Mouse (Mus musculus) gastrocnemius, postnatal 4 days (tissue): ENCODE measurements around the gene Cdc73. TPM values are rescaled to one million over a fixed set of nuclear protein-coding genes. Genes with fewer than 3 reads are reported as not detected.
A peak's percentile ranks its signal among the peaks of the same experiment; 100 is the strongest.
"Not testable (repeated sequence)": the region's sequence is repeated elsewhere in the genome, so short reads cannot be mapped to it uniquely, and the experiment has no call there.

Source experiments
- DNase-seq, 2 experiments: peaks; one replicate each; pipeline ENCODE4 v3.0.0; 2021 to 2022; ENCODE audit warnings: low spot score in 2 of 2, mixed read lengths in 2 of 2
- long read RNA-seq, 2 experiments: library from polyadenylated mRNA; stranded (forward); transcript quantifications; one replicate each; pipeline ENCODE4 v2.0.0; 2021
- total RNA-seq, 2 experiments: library from RNA; stranded (reverse); gene quantifications; 2 replicates each; pipeline ENCODE4 v1.2.3; 2021

Cdc73 gene
- 10 to 100 TPM; 62.8 to 65.1 TPM for total RNA-seq
- long read RNA-seq, experiment 1, full-length matches to known transcripts = 27 of 36 reads
- long read RNA-seq, experiment 1, partial matches to known transcripts = 2 of 36 reads
- long read RNA-seq, experiment 1, other reads (novel, unspliced or antisense) = 7 of 36 reads
- long read RNA-seq, experiment 2, full-length matches to known transcripts = 25 of 34 reads
- long read RNA-seq, experiment 2, partial matches to known transcripts = 1 of 34 reads
- long read RNA-seq, experiment 2, other reads (novel, unspliced or antisense) = 8 of 34 reads

DNA sequence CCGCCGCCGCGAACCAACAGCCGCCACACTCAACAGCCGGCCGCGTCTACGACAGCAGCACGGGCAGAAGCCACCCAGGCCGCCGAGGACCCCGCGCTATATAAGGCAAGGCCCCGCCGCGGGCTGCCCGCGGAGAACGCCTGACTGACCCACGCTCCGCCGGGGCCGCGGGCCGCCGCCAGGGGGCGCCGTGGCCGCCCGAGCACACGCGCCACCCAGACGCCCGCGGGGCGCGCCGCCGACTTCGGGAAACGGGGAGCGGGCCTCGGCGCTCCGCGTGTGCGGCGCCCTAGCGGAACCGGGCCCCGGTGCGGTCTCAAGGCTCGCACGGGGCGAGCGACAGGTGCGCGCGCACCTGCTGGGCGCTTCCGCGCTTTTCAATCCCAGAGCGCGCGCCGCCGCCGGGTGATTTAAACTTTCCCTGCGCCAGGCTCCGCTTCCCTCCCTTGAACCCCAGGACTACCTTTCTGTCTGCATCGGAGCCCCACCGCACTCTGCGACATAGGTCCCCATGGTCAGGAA lies at the start of gene Cdc73:
Gene Cdc73, minus strand, starts transcription at position 153 of the 522 bp plus-strand sequence.
- DNase-seq = peak; percentile 88 to 90

DNA sequence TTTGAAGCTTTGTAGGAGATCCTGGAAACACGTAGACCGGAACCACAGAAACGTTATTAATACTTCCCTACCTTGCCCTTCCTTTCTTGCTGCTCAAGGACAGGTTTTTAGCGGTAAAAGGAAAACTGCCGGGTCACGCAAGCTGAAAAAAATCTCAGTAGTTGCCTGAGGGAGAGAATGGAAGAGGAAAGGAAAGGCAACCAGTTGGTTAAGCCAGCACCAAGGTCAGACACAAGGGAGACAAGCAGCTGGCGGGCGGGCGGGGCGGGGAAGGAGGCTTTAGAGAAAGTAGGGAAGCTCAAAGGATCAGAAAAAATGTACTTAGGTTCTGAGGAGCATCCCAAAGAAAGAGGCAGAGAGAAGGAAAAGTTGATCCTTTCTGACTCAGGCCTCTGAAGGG lies 43.2 kb upstream of the Cdc73 start:
- no peak for DNase-seq

DNA sequence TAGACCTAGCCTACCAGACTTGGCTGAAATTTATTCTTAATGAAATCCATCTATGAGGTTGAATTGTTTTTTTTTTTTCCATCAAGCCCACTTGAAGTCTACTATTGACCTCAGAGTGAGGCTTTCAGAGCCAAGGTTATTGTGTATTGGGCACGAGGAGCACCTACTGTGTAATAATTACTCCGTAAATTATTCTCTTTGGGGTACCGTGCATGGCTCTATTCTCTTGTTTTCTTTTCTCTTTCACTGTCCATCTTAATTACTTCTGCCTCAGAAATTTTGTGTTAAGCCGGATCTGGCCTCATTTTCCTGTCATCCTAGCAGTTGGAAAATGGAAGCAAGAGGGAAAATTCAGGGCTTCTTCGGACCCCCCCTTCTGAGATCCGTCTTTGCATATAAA lies 39.5 kb upstream of the Cdc73 start:
- DNase-seq = no peak

DNA sequence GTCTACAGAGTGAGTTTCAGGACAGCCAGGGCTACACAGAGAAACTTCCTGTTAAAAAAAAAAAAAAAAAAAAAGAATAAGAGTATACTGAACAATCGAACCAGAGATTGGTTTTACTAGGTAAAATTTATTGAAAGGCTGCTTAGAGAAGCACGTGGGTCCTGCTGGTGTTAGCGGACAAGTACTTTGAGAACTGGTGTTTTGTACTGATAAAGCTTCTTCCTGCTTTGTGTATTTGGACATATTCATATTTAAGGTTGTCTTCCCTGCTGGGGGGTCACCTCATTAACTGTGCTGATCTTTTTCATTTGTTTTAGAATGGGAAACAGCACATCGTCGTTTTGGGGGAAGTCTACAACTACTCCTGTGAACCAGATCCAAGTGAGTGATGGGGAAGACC lies 38.6 kb upstream of the Cdc73 start:
- DNase-seq = no peak

DNA sequence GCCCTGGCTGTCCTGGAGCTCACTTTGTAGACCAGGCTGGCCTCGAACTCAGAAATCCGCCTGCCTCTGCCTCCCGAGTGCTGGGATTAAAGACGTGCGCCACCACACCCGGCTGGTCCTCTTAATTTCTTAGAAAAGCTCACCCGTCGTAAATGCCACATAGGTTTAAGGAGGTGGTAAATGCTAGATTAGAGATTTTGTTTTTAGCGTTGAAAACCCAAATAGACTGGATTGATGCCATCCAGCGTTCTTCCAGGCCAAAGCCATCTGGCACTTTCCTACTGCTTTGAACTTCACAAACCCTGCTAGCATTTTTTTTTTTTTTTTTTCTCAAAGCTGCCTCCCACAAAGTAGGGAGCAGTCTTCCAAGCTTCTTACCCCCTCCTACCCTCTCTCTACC lies 37.9 kb upstream of the Cdc73 start:
- no peak for DNase-seq

DNA sequence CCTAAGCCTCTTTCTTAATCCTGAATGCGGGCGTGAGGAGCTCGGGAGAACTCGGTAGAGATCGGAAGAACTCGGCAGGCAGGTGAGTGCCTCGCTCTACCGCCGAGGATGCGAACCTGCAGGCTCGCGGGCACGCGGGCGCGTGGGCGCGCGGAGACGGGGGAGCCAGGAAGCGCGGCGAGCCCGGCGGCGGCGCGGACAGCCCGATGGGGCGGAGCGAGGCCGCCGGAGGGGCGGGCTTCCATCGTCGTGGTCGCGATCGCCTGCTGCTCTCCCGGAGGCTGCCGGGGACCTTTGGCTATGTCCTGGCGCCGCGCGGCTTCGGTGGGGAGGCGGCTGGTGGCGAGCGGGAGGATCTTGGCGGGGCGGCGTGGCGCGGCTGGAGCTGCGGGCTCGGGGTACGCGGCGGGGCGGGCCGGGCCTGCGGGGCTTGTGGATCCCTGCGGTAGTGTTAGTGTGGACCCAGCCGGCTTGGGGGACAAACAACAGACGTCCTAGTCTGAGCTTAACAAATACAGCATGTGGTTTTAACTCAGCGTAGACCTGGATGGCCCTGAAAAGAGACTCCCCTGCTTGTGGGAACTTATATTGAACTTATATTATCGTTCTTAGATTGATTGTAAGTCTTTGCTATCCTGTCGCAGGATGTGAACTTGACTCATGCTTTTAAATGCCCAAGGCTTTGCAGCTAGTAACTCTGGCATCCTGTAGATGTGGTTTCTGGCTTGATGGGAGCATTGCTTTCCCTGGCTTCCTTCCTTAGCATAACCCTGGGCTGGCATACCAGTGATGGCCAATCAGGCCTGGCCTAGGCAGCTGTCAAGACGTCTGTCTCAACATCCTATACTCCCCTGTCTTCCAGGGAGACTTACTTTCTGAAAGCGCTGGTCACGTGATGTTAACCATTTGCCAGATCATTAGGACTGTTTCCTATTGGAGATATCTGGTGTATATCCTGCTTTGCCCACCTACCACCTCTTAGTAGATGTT lies 37.0 kb upstream of the Cdc73 start:
- peak; percentile 56 to 76 for DNase-seq

DNA sequence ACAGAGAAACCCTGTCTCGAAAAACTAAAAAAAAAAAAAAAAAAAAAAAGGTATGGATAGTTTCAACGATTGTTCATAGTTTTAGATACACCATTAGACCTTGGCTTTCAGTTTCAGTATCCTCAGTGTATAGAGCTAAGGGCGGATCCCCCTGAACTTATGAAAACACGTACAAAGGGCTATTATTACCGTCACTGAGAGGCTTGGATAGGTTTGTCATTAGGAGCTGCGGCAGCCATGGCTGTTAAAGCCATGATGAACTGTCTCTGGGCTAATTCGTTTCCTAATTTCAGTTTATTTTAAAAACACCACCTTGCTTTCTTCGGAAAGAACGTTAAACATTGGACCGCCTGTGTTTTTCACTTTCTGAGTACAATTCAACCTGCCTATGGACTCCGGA lies 36.1 kb upstream of the Cdc73 start:
- no peak for DNase-seq

DNA sequence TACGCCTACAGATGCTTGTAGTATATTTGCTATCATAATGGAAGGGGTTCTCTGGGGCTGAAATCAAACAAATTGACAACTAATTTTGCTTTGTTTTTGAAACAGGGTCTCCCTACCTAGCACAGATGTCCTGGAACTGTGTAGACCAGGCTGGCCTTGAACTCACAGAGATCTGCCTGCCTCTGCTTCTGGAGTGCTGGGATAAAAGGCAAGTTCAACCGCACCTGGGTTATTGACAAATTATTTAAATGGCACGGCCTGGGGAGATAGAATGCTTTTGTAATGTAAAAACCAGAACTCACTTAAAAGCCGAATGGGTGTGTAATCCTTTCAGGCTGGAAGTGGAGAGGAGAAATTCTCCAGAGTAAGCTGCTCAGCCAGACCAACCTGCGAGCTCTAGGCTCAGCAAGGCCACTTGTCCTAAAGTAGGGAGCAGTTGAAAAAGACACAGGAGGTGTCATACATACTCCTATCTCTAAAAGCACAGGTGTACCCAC lies 31.3 kb upstream of the Cdc73 start:
- no peak for DNase-seq

DNA sequence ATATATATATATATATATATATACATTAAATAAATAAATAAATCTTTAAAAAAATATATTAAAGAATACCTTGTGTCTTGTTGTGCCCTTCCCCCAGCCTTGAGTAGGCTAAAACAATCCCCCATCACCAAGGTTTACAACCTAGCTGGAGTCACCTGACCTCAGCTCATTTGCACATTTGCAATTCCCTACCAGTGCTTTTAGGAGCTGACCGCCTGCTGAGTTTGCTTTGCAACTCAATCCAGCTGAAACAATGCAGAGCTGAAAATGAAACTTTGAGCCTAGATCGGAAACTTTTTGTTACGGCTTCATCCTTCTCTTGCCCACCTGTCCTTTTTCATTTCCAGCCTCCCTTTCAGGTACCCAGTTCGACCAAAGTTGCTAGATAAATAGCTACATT lies 29.0 kb upstream of the Cdc73 start:
- DNase-seq = no peak

DNA sequence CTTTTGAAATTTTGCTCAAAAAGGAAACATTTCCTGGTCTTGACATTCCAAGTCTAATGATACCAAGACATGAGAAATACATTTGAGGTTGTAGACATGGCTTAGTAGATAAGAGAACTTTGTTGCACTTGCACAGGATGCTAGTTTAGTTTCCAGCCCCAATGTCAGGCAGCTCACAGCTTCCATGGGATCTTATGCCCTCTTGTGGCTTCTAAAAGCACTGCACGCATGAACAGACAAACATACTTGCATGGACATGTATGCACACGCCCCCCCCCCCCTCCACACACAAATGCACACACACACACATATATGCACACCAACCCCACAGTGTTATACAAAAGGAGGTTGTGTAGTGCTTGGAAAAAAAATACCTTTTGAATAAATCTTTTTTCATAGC lies 28.2 kb upstream of the Cdc73 start:
- no peak for DNase-seq

DNA sequence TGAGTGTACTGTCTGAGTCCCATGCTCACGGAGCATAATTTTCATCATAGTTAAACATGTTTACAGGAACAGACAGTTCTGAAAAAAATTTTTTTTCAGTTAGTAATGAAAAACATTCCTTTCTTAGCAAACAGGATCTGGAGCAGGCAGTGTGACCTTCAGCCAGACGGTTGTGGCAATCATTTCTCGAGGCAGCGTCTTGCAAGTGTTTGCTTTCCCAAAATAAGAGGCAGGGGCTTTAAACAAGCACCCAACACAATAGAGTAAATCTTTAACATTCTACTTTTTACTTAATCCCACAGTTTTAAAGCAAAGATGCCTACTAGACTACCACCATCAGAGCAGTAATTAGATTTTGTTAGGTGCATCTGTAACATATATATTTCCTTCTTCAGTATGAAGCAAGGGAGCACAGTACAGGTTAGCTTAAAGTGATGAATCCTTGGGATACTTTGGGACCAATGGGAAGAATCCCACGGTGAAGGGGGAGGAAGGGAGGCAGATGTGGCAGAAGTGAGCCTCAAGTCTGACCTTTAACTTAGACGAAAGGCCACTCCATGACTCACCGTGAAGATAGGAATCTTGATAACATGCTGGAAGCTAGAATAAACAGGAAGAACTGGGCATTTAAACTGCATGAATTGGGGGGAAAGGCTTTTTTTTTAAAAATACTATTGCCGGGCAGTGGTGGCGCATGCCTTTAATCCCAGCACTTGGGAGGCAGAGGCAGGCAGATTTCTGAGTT lies 25.2 kb upstream of the Cdc73 start:
- no peak for DNase-seq

DNA sequence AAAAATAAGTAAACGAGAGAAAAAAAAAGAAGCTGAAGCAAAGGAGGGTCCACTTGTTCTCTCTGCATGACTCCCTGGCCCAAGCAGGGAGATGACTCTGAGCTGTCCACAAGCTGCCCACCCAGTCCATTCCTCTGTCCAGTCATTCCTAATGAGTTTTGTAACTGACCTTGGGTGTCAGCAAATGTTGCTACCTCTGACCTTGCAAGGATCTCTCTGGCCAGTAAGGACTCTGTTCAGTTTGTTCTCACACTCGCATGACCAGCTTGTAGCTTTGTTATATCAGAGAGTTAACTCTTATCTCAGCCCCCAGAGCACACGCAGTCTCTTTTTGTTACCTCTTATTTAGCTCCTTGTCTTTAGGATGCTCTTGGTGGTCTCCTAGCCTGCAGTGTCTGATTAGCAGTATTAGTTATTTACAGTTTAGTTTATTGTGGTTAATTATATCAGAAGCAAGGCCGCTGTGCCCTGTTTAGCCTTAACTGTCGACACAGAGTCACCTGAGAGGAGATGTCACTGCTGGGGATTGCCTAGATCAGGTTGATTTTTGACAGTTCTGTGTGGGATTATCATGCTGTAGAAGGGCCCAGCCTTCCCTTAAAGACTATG lies 21.9 kb upstream of the Cdc73 start:
- no peak for DNase-seq

DNA sequence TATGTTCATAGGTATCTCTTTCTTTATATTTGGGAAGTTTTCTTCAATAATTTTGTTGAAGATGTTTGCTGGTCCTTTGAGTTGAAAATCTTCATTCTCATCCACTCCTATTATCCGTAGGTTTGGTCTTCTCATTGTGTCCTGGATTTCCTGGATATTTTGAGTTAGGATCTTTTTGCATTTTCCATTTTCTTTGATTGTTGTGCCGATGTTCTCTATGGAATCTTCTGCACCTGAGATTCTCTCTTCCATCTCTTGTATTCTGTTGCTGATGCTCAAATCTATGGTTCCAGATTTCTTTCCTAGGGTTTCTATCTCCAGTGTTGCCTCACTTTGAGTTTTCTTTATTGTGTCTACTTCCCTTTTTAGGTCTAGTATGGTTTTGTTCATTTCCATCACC lies 13.3 kb upstream of the Cdc73 start, which contains the start of gene Glrx2:
Gene Glrx2, plus strand, starts transcription at position 301 of the 400 bp plus-strand sequence.
- DNase-seq = not testable (repeated sequence)

DNA sequence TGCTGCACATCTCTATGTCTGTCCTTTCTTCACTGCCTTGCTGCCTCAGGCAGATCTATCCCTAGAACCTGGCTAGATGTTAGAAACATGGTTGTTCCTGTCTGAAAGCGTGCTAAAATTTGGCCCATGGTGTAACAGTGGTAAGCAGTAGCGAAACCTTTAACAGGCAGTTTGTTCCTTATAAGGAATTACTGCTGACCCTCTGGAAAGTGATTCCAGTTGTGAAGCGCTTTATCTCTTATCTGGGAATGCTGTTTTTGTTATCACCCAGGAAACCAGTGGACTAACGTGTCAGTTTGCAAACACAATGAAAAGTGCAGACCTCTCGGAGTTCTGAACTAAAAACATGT lies 7.9 kb upstream of the Cdc73 start:
- no peak for DNase-seq

DNA sequence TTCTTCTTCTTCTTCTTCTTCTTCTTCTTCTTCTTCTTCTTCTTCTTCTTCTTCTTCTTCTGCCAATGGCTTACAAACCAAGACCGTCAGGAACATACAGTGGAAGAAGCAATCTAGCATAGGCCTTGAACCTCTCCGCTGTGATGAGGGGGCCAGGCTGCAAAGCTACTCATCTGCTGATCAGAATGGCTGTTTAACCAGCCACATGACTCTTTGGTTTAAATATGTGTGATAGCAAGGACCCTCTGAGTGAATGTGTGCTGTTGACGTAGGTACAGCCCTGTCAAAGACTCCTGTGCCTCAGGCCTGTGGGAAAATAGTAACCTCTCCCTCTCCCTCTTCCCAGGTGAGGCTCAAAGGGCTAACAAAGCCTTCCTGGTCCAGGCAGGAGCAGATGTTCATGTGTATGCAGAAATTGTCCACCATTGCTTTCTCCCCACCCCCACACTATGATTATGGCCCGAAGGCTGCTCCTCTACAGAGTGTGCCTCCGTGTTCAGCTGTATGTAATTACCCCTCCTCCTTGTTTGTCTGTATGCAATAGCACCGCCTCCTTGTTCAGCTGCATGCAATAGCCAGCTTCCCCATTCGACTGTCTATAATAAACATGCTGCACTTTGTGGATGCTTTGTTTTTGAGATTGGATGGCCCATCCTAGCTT lies 7.4 kb upstream of the Cdc73 start:
- no peak for DNase-seq

DNA sequence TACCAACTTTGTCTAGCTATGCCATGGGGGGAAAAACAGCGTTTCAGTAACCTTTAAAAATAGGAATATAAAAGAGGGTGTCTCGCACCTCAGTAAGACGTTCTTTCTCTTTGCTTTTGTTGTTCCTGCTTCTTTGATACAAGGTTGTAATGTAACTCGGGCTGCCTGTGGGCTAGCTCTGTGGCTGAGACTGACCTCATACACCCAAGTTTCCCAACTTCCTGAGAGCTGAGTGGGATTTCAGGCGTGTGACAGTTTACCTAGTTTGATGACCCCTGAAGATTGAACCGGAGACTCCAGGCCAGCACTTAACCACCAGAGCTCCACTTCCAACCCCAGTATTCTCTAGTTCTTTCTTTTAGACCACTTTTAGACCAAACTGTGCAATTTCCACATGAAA lies 5.7 kb upstream of the Cdc73 start:
- DNase-seq = no peak

DNA sequence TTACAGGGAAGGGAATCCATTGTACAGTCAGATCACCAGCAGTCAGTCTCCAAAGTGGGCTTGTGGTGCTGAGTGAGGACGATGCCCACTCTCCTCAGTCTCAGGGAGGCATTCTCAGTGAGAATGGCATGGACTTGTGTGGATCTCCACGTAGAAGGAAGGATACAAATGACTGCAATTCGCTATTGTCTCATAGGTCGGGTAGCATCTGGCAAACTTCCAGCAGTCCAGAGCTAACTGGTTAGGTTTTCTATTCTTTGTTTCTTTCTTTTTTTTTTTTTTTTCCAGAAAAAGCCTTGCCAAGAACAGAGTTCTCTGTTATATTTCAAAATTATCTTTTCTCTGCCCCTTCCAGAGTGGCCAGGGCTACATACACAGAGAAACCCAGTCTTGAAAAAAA lies 4.3 kb upstream of the Cdc73 start:
- DNase-seq = no peak

DNA sequence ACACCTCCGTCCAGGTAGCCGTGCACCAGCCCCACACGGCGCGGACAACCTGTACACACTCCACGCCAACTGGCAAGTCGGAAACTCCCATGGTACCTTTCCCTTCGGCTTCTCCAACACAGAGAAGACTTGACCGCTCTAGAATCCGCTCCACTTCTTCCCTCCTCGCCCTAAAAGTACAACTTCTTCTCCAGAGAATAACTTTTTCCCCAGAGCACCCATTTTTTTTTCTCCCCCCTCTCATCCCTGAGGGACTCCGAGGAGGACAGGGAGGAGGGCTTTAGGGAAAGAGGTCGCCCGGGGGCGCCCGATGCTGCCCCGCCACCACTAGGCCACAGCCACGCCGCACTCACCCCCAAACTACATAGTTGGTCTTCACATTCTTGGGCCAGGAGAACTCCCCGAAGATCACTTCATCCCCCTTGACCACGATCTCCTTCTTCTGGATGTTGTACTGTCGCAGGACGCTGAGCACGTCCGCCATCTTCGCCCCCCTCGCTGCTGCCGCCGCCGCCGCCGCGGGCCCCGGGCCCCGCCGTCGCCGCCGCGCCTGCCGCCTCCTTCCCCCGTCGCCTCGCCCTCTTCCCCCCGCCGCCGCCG lies 452 bp downstream of the Cdc73 start:
- peak in 1 of 2 experiments; percentile 12 for DNase-seq

DNA sequence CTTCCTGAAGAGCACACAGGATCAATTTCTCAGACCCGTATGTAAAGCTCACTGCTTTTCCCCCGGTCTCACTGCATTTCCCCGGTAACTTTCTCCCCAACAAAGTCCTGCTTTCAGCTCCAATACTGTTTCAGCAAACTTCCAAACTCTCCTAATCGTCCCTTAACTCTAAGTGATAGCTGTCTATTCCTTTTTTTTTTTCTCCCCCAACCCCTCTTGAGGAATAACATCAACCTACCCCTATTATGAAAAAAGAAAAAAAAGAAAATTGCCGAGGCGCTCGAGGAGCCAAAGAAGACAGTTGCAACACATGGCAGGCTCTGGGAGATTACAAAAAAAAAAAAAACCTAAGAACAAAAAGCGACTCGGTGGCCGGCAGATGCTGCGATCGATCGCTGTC lies 957 bp downstream of the Cdc73 start:
- no peak for DNase-seq

DNA sequence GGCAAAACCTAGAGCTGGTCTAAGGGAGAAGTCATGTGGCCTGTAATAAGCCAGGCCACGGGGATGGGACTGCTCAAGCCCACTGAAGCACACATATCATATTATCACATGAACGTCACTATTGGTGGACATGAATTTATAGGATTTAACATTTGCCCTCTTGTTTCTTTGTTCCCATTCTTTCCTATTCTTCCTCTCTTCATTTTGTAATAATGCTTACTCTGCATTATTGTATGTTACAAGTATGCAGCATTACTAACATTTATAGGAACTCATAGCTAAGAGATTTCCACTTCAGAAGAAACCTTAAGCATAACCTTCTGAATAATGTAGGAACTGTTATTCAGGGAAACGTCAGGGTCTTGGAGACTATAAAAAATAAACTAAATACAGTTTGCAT lies 17.8 kb downstream of the Cdc73 start:
- DNase-seq = no peak
